Mouse (Mus musculus) urinary bladder, adult 2 months (tissue): ENCODE results near the gene Aspdh. TPM values are rescaled to one million over a fixed set of nuclear protein-coding genes. Genes with fewer than 3 reads are reported as not detected.

Experiments used
- DNase-seq: peaks from one replicate; pipeline ENCODE4 v3.0.0; 2022; ENCODE audit warnings: low spot score
- polyA plus RNA-seq: library from polyadenylated mRNA; depleted of rRNA; stranded (reverse); fragments of >200 nt; gene quantifications from 2 replicates; pipeline ENCODE4 v1.2.3, GENCODE M21; 2012

Aspdh gene
- polyA plus RNA-seq, 1 experiment, result 0.22 TPM

DNA sequence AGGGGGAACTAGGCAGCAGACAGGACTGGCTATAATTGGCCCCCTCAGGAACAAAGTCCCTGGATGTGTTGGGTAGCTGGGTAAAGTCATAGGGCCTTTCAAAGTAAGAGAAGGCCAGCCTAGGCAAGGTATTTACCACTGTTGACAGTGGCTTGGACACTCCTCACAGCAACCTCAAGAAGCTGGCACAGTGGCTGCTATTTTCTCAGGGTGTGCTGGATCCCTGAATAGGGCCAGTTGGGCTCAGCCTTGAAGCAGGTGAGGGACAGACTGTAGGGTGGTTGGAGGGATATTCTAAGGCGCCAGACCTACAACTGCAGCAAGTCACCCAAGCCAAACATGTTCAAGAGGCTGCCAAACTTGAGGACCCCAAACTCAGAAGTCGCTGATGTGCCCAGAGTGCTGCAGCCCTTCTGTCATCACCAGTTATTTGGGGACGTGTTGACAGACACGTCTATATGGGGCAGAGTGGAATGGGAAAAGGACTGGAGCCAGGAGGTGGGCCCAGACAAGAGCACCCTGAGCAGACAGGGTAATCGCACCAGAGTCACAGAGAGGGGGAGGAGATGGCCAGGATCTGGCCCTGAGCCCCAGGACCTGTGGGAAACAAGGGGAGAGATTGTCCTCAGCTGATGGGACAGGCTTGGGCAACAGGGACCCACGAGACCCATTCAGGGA, 6.8 kb downstream of the Aspdh start:
- DNase-seq, result peak; percentile 8

DNA sequence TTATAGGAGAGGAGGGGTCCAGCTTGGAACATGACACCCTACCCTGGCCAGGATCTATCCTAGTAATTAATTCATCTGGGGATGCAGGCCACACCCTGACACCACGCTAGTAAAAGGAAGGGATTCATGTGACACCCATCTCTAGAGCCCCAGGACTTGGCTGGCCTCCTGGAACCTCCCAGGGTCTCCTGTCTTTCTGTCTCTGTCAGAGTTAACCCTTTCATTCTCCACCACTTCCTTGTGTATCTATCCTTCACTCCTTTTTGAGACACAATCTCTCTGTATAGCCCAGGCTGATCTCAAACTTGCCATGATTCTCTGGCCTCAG, 7.3 kb downstream of the Aspdh start:
- no peak for DNase-seq

- no peak for DNase-seq
Observed at GRCm38 (mm10) chr7:44472961-44473646, 7.9 kb downstream of the Aspdh start.

DNA sequence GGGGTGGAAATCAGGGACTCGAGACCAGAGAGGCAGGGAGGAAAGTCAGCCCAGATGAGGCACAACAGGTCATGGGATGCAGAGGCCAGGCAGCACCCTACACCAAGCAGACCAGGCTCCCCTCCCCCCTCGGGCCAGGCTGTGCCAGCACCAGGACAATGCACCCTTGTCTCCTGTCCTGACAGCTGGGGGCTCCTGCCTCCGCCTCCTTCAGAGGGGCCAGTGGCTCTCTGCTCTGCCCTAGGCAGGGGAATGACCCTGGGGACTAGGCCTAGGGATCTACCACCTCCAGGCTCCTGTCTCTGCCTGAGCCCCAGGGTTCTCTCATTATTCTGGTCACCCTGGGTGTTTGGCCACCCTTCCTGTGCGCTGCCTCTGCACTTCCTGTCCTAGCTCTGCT, 9.2 kb downstream of the Aspdh start:
- DNase-seq, result no peak

DNA sequence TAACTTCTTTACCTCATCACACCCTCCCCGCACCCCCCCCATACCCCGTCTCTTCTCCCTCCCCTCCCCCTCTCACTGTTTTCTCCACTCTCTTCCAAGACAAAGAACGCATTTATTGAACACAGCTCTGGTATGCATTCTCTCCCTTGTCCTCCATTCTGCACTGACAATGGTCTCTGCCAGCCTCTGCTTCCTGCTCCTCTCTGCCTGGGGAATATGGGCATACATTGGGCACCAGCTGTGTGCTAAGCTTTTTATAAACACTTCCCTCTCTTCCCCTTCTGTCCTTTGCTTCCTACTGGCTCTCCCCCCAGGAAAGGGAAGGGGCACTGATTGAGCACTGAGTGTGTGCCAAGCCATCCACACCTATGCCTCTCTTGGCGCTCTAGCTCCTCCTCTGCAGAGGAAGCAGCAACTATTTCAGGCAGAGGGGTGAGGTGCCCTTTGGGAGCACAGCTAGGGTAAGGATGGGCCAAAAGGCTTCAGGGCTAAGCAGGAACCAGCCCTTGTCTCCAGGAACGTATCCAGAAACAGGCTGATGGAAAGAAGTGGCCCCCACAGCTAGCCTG, 9.9 kb downstream of the Aspdh start:
- DNase-seq, result no peak

DNA sequence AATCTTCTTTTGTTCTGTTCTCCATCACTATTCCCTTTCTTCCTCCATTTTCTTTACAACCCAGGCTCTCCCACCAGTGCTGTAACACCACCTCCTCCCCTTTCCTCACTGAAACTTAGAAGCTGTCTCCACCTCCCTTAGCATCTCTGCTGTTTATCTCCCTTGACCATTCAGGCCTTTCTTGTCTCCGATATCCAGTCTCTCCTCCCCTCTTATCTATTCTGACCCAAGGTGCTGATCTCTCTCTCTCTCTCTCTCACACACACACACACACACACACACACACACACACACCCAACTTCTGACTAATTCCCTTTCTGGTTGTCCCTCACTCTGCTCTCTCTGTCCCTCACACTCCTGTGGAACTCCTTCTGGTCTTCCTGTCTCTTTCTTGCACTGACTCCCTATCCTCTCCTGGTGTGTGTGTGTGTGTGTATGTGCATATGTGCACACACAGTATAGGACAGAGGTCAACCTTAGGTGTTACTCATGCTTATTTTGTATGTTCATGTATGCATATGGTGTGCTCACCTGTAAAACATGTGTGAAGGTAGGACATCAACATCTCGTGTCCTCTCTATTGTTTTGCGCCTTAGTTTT, 17.7 kb downstream of the Aspdh start:
- DNase-seq, result no peak

GRCm38 (mm10) chr7:44484109-44484508, 18.9 kb downstream of the Aspdh start:
- DNase-seq, result no peak

DNA sequence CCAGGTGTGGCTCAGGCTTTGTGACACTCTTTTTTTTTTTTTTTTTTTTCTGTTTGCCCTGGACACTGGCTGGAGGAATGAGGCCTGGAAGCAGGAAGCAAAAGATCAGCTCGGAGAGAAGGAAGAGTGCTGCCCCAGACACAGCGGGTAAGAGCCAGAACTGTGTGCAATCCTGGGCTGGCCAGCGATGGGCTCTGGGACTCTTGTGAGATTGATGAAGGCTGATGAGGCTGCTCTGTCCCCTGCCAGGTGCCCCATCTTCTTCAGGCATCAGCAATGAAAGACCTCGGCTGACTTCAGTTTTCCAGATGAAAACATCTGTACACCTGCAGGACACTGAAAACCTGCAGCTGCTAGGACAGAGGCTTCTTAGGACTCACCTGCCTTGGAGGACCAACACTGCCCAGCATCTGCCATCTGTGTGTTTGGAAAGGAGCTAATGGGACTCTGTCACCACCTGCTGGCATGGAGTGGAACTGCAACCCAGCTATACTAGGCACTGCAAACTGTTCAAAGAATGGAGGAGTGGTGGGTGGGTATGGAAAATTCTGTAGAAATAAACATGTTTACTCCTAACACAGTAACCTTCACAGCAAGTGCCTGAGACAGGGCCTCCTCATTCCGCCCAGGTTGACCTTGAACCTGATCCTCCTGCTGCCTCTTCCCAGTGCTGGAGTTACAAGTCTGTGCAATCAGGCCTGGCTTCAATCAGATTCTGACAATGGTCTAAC, 19.8 kb downstream of the Aspdh start:
- peak; percentile 49 for DNase-seq

DNA sequence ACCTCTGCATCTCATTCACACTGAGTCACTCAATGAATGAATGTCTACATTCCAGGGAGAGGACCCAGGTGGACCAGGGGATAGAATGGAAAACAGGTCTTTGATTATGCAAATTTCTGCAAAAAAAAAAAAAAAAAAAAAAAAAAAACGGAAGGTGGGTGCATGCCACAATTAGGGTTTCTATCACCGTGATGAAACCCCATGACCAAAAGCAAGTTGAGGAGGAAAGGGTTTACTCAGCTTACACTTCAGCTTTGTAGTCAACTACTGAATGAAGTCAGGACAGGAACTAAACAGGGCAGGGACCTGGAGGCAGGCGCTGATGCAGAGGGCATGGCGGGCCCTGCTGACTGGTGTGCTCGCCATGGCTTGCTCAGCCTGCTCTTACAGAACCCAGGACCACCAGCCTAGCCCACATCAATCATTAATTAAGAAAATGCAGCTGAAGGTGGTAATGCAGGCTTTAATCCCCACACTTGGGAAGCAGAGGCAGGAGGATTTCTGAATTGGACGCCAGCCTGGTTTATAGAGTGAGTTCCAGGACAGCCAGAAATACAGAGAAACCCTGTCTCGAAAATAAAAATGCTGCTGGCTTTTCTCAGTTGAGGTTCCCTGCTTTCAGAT, 20.5 kb downstream of the Aspdh start:
- DNase-seq, result no peak

- DNase-seq, result peak; percentile 16
Observed at GRCm38 (mm10) chr7:44486927-44487575, 21.9 kb downstream of the Aspdh start.

DNA sequence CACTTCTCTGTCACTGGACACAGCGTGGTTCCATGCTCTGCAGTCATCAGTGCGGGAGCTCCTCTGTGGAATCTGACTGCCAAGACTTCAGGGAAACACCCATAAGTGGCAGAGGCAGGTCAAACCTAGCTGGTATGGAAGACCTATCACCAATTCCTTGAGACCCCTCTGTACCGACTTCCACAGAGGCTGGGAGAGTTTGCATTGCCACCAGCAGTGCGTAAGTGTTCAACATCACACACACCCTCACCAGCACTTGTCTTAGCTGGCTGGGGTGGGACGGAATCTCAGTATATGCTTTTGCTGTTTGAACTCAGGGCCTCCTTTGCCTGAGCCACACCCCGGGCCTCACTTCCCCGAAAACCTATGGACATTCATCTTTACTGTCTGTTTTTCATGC, 22.7 kb downstream of the Aspdh start:
- DNase-seq, result no peak

DNA sequence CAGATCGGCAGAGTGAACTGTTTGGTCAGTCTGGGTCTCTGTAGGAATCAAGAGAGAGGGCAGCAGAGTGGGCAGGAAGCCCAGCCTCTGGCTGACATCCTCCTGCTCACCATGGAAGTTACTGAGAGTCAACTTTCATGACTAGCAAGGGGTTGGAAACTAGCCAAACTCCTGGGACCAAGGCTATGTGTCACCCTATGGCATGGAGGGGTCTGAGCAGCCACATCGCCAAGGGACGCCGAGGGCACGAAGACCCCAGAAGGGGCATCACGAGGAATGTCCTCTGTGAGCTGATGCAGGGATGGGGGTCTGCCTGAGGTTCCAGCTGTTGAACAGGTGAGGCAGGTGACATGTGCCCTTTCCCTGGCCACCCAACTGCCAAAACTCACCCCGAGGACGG, 23.4 kb downstream of the Aspdh start:
- peak; percentile 15 for DNase-seq

- no peak for DNase-seq
Observed at GRCm38 (mm10) chr7:44490281-44490680, 25.1 kb downstream of the Aspdh start.

GRCm38 (mm10) chr7:44491391-44491790, 26.2 kb downstream of the Aspdh start:
- no peak for DNase-seq

GRCm38 (mm10) chr7:44492166-44492826, 27.1 kb downstream of the Aspdh start:
- DNase-seq, result peak; percentile 18

DNA sequence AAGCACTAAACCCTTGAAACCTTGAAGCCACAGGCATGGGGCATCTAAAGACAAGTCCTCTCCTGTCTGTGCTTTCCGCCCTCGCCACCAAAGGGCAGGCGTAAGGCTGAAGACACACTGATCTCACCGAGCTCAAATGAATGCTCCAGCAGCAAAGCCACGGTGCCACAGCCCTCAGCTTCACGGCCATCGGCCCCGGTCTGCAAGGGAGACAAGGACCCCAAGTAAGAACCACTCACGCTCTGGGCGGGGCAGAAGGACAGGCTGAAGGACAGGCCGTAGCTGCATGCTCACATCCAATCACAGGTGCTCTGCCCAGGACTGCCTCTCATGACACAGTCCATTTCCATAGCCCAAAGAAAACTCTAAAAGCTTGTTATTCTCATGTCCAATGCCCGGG, 29.5 kb downstream of the Aspdh start:
- peak; percentile 18 for DNase-seq

DNA sequence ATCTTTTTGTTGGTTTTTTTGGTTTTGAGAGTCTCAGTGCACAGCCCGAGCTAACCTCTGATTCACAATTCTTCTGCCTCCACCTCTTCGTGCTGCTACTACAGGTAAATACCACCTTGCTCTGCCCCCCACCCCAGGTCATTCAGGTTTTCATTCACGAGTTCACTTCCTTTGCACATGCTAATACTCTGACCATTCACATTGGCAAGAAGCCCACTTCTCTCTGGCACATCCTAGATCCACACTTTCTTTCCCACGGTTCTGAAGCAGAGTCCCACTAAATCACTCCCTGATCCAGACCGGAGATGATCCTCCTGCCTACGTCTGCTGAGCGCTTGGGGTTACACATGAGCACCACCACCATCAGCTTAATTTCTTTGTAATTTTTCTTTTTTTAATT, 29.9 kb downstream of the Aspdh start:
- DNase-seq, result no peak

DNA sequence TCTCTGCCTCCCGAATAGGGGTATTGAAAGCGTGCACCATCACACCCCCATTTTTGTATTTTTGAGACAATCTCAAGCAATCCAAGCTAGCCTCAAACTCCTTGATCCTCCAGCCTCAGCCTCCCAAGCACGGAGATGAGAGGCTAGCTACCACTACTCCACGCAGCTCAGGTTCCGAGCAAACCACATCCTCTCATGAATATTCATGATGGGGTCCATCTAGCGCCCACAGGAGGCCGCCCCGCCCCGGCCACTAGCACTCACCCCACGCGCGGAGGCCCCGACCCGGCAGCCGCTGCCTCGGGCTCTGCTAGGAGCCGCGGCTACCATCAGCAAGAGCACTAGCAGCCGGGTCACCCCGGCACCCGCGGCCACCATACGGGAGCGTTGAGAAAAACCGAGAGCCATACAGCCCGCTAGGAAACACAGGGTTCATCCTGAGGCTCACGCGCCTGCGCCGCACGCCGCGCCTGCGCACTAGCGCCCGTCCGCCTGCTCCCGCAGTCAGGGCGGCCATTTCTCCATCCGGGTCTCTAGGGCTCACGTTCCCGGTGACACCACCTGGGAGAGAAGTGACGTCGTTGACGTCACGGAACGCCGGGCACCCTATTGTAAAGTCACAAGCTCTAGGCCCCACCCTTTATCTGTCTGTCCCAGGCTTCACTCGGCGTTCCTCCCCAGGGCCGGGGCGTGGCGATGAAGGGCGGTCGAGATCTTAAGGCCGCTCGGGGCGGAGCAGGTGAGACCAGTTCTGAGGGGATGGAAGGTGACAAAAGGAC, 31.0 kb downstream of the Aspdh start, which contains the start of the genes Emc10 and Fam71e1:
Gene Emc10 (minus strand): TSS at position 538 of the 779 bp plus-strand sequence.
Gene Fam71e1 (plus strand): TSS at position 590 of the 779 bp plus-strand sequence.
- peak; percentile 98 for DNase-seq

DNA sequence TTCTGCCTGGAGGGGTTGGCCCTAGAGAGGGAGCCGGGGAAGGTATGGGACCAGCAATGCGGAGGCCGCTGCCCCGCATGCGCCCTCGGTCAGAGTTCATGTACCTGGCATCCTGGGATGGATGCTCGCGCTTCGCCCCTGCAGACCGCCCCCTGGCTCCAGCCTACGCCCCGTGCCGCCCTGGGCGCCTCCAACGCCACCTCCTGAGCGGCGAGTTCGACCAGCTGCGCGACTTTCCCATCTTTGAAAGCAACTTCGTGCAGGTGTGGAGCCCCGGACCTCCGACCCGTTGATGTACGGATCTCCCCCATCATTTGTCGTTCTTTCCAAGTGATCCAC, 31.5 kb downstream of the Aspdh start:
- DNase-seq, result no peak
